Mouse (Mus musculus): ENCODE data around the gene Kcnmb2.

Gene Kcnmb2

DNA sequence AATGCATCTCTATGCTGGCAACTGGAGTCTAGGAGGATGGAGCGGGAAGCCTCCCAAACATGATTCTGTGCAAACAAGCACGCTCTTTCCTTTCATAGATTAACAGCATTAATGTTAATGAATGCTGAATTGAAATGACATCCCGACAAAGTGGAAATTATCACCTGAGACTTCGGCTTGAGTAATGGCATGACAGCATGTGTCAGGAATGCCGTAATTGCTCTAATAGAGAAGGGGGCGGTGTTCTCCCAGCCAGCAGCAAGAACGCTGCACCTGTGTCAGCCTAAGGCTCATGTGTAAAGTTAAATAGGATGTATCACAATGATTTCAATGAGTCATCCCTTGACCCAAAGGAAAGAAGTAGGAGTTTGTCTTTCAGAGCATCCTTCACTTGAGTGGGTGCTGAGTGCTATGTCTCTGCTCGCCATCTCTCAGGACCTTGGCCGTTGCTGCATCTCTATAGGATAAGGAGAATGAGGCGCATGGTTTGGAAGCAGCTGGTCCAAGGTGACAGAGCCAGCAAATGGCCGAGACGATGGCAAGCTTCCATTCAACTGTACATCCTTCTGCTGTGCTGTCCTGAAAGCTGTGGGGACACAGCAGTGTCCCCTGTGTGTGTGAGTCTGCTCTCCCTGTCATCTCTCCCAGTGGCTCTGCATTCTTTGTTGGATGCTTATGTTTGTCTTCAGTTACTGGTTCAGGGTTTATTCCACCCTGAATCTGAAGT is 110.1 kb downstream of the Kcnmb2 start:
- CTCF ChIA-PET = no interaction called here

DNA sequence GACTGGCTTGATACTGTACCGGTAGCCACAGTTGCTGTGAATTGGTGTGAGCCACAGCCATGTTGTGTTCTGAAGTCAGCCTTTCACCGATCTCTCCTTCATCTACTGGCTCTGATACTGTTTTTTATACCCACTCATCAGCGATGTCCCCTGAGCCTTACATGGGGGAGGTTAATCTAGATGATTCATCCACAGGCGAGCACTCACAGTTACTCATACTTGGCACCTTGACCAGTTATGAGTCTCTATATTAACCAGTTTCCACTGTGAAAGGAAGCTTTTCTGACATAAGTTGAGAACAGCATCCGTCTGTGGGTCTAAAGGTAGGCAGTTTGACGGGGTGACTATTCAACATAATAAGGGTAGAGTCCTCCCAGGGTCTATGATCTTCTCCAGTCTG is 118.7 kb downstream of the Kcnmb2 start:
- CTCF ChIA-PET = no interaction called here

DNA sequence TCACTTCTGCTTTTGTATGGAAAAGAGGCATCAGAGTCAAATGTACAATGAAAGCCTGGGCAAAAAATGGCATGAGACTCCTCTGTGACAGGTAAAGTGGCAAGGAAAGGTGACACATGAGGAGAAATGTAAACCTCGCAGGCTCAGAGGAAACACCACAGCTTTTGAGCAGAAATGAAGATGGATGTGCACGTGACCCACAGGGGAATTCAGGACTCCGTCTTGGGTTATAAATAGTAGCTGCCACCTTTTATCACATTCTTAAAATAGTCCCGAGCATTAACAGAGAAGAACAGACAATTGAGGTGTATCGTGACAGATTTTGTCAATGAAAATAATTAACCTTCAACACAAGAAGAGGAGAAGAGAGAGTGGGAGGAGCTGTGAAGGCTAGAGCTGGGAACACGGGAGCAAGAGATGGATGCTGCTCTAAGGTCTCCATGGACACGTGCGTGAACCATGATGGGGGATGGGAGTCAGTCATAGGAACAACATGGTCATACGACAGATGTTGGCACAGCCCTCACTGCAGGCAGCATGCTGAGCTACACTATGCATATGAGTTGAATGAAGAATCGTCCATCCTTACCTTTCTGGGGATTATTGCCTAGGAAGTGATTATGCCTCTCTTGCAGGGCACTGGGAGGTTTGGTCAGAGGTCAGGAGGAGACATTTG is 127.2 kb downstream of the Kcnmb2 start:
- CTCF ChIA-PET = no interaction called here

DNA sequence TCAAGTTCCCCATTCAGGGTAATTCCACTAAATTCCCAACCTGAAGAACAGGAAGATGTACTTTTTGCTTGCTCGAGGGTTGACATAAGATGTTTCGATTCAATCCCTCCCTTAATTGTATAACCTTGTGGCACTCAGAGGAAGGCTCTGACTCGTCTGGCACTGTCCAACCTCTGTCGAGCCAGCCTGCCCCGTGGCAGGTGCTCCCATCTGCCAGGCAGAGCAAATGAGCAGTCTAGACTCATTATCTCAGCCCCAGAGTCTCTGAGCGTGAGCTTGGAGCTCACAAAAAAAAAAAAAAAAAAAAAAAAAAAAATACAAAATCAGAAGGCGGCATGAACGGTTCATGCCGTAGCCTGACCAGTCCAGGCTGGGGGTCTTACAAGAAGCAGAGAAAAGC is 130.1 kb downstream of the Kcnmb2 start:
- CTCF ChIA-PET = no interaction called here

DNA sequence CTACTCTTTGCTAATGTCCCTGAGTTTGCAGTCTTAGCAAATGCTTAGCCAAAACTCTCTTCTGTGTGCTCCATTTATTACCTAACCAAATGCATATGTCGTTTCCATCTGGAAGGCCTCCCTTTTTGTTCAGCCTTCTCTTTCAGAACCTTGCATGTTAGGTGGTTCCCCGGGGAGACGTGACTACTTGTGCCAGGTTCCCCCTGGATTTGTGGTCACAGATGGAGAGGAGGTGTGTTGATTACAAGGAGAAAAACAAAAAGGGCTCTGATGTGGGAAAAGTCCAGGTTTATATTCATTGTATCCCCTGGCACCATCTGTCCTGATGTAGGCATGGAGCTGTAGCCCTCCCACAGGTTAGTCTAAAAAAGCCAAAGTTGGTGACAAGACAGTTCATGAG is 141.5 kb downstream of the Kcnmb2 start:
- CTCF ChIA-PET = no interaction called here

DNA sequence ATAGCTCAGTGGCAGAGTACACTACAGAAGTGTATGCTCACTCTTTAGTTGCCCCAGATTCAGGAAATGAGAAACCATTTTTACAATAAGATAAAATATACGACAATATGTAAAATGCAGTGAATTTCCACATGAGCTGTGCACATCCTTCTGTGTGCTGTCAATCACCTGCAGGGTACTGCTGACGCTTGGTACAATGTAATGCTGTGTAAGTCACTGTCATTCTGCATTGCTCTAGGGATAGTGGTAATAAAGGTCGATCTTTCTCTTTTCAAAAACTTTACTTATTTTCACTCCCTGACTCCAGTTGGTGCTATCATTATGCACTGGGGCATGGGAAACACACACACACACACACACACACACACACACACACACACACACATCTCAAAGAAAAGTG is 146.5 kb downstream of the Kcnmb2 start:
- CTCF ChIA-PET = no interaction called here

DNA sequence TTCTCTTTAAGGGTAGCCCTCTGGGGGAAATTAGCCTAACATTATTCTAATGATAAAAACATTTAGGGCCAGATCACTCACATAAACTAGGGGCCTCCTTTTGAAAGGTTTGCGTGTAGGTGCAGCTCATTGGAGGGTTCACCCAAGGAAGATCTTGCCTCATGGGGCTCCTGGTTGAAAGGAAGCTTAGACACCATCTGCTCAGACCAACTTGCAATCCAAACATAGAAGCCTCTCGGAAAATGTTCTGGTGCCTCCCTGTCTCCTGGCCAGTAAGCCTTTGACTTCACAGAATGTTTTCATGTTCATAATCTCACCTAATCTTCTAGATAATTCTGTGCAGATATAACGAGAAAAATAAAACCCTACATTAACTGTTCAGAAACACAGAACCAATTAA is 150.3 kb downstream of the Kcnmb2 start:
- CTCF ChIA-PET = no interaction called here

DNA sequence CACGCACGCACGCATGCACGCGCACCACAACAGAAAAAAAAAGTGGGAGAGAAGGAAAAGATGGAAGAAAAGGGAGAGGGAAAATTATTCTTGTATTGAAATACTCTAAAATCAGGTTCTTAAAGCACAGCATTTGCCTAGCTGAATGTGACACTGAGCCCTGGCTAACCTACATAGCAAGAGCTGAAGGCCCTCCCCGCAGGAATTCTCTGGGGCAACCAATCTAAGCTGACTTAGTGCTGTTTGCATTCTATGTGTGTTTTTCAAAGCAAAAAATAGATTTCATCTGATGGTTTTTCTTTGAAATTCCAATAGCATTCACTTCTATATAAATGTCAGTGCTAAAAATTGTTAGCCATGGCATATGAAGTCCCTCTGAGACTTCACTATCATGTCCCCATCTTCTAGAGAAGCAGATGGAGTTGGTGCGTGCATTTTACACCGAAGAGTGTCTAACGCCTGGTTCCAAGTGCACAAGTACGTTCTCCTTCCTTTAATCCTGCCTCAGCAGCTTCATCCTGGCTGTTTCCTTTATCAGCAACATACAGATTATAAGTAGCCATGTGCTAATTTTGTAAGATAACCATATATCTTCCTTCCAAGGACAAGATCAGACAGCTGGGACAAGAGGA is 151.4 kb downstream of the Kcnmb2 start:
- CTCF ChIA-PET = no interaction called here

DNA sequence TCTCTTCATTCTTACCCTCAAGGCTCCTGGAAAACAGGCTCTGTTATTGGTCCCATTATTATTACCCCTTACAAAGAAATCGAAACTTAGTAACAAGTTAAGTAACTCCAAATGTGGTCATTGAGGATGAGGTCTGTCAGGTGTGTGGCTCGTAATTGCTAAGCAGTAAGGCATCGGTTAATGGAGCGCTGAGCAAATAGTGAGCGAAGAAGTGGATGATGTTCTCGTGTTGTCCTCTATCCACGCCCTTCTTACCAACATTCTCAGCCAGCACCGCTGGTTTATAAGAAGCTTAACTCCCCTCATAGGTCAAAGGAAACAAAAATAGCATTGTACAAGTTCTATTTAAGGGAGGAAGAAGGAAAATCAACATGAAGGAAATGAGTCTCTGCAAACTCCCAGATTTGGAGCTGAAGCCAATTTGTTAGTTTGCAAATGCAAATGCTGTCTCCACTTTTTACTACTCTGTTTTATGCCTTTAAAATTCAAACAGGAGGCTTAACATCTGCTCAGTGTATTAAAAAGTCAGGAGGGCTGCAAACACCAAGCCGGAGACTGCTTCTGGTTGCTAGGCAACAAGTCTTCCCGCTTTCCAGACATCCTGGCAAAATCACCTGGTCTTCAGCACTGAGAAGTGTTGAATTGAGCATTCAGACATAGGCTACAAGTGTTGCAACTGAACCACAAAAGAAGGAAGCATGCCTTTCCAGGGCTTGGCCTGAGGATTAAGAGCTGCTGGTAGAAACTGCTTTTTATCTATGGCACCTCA is 157.8 kb downstream of the Kcnmb2 start:
- CTCF ChIA-PET = no interaction called here

DNA sequence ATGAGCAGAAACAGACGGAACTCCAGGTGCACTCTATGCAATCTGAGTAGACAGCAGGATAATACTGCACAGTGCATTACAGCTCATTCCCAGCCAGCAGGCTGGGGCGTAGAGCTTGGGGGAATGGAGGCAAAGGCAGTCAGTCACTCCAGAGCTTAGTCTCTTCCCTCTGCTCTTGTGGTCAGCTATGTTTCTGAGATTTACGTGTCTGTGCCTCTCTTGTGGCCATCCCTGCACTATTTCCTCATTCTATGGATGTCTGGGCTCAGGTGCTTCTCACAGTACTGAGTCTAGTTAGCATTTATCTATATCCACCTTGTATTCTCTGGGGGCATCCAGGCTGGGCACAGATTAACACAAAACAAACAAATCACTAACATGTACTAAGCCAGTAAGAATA is 160.4 kb downstream of the Kcnmb2 start:
- CTCF ChIA-PET = no interaction called here

DNA sequence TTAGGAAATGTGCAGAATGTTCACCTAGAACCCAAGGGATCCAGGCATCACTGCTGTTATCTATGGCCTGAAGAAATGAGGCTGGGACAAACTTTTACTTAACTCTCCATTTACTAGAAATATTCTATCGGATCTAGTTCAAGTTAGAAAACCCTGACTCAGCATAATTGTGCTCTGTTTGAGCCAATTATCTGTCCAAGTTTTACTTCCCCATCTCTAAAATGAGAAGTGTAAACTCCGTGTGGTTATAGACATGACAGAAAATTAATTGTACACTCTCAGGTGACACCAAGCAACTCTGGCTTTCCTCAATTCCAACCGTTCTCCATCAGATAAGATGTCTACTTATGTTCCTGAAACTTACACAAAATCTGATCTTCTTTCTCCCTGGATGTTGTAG is 161.0 kb downstream of the Kcnmb2 start:
- CTCF ChIA-PET = no interaction called here

DNA sequence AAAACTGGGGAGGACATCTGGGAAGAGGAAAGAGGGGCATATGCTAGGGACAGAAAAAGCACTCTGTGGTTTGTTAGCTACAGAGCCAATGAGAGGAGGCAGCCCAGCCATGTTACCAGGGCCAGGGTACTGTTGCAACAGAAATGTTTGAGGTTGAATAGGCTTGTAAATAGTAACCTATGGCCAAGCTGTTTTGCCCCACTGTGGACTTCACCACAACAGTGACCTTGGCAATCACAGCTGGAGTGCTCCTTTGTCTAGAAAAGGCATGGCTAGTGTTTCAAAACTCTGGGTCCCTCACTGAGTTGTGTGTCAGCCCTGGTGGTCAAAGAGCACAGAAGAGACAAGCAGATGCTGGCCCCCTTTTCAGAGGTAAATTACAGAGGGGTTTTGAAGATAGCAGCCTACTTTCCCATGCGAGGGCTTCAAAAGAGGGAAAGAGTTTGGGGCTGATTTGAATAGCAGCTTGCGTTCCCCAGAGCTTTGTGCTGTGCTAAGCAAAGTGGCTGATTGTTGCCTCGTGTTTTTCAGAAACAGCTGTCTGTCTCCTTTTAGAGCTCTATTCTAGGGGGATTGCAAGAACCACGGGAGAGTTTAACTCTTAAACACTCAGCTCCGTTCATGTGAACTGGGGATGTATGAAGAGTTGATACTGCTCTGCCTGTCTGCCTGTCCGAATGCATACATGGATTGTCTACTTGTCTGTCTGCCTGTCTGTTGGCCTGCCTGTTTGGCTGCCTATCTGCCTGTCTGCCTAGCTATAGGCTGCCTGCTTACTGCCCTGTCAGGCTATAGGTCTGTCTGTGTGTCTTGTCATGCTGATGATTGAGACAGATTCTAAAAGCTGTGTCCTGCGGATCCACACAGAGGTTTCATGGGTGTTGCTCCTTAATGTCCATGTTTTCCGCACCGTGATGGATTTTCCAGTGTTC is 165.0 kb downstream of the Kcnmb2 start:
- CTCF ChIA-PET = no interaction called here

DNA sequence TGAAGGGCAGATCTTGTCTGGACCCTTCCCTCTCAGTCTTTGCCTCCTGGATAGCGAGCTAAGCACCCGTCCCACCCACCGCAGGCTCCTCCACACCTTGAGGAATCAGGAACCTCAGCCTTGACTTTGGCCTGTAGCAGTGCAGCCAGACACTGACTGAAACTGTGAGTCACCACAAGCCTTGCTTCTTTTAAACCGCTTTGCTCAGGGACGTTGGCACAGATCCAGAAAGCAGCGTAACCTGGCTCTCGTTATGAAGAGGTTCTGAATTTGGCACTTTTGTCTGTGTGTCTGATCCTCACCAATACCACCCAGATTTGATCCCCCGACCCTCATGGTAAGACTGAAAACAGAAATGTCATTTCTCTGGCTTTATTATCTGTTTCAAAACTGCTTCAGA is 171.6 kb downstream of the Kcnmb2 start:
- CTCF ChIA-PET = no interaction called here

DNA sequence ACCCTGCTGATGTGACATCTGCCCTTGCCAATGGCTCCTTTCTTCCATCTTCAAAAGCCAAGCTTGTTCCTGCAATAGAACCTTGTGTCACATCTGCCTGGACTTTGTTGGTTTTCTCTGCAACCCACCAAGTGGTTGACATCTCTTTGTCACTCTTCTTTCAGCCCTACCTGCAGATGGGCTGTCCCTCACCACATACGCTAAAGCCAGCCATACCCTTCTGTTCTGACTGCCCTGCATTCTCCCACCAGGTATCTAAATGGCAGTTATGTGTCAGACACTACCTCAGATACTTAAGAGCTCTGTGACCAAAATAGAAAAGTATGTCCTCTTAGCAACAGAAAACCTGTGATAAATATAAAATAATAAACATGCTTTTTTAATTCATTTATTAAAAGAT is 186.5 kb downstream of the Kcnmb2 start:
- CTCF ChIA-PET = no interaction called here

DNA sequence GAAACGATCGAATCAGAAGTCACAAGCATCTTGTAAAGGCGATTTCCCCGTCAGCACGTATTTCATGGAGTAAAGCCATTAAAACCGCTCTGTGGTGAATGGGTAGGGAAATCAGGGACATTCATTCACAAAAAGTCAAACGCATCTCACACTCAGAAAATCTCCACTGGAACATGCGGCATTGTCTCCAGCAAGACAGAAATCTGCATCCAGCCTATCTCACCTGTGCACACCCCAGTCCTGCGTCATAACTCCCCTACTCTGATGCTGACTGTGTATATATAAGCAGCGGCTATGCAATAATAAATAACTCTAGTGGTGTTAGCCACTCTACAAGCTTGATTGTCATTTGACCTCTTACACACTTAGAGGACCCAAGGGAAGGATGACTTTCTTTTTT is 199.1 kb downstream of the Kcnmb2 start:
- CTCF ChIA-PET = no interaction called here

DNA sequence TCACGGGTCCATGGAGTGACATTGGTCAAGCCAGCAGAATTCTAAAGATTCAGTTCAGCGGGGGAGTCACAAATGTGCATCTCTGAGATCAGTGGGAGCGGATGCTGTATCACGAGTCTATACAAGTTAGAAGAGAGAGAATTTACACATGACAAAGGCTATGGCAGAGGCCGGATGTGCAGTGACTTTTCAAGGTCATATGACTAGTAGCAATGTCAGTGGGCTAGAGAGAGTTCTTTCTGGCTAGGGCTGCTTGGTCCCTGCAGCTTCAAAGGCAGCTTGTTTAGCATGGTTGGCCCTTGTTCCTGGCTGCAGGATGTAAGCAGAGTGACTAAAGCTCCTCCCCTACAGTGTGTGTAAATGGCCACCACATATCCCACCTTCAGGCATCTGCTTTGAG is 217.5 kb downstream of the Kcnmb2 start:
- CTCF ChIA-PET = interaction anchor here (0.6 kb wide), 1 partner anchor 292 kb away, joined by 9 read pairs; no protein-coding TSS in a partner anchor

DNA sequence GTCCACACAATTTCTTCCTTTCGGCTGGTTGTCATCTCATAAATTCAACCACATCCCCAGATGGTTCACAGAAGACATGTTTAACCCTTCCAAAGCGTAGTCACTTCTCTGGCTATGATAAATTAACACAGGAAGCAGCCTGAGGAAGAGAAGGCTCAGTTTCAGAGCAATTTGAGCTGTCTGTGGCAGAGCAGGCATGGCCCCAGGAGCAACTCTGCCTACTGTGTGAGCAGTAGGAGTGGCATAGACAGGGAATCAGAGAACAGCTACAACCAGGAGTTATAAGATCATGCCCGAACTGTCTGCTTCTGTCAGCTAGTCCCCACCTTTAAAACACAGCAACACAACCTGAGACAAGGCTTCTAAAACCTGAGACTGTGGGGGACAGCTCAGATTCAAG is 219.4 kb downstream of the Kcnmb2 start:
- CTCF ChIA-PET = no interaction called here

DNA sequence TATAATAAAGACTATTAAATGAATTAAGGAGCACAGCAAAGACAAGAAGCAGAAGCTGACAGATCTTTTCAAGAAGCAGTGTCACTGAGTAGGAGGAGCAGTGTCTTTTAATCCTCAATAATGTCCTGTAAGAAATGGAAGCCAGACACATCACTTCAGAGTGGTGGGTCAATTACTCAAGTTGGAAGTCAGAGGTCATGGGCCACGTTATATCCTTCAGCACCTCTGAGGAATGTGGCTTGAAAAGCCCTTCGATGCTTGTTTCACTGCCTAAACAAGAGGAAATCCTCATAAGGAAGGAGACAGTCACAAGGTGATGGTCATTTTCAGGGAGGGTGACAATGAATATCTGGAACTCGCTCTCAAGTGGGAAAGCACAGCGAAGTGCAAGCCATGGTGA is 223.1 kb downstream of the Kcnmb2 start:
- CTCF ChIA-PET = no interaction called here

DNA sequence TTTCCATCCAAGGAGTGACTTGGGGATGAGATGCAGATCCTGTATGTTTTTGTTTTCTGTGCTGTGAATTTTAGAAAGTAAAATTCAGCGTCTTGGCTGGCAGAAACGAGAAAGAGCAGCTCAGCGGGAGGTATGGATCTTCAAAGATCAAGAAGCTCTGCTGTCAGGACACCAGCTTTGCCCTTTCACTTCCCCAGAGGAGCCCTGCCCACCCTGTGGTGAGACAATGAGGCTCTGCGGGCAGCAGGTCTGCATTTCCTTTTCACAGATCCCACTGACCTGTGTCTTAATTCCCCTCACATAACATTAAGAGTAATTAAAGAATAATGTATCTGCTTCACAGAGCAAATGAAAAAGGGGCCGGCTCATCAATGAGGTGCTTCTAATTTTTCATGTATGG is 226.1 kb downstream of the Kcnmb2 start:
- CTCF ChIA-PET = no interaction called here

DNA sequence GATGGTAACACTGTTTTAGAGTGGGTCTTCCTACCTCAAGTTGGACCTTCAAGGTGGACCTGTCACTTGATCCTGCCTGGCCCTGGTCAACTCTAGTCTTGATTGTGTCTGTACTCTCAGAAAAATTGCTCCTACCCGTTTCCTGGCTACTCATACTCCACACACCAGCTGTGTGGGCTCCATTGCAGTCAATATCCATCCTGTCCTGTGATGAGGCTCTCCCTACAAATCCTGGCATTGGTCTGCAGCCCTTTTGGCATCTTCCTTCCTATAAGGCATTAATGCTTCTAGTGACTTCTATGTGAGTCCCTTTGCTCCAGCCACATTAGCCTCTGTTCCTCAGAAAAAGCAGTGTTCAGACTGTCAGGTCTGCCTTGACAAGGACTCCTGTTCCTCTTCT is 228.4 kb downstream of the Kcnmb2 start:
- CTCF ChIA-PET = no interaction called here

DNA sequence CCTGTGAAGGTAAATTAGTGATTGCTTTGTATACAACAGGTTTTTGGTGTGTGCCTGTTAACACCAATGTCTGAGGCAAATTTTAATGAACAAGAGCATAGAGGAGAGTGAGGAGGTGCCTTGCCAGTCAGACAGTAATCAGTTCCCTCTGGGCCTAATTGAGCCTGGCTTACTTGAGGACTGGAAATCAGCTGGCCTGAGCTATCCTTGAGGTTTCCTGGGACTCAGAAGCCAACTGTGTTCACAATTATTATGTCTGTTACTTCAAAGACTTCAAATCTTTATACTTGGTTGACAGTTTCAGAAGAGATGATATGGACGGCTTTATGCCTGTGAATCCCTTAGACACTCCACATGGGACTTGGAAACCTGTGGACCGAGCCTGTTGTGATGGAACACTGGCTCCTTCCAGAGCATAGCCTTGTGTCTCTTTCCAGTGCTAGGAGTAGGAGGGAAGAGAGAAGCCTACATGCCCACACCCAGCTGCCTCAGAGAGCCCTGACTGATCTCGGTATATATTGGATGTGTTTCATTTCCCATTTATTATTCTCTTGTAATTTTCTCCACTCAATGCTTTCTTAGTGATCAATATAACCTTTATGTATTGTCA is 230.2 kb downstream of the Kcnmb2 start:
- CTCF ChIA-PET = no interaction called here

All from spleen, embryonic (tissue).